Mouse (Mus musculus): ENCODE measurements around the gene Irx6.

DNA sequence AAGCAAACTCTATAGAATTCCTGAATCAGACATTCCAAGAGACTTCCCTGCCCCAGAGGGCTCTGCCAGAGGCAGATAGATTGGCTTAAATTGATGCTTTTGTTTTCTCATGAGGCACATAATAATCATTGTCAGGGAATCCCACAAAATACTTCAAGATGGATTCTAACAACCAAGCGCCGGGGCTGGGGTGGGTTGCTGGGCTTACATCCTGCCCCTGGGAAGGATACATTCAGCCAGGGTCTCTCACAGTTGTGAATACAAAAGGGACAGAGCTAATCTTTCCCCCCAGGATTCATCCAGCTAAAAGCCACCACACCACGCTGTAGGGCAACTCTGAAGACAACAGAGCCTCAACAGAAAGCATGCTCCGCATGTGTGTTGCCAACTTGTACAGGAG is 2.2 kb upstream of the Irx6 start:
- TF ChIP-seq CTCF (IDR thresholded peaks at IDR 0.05; ENCODE audit: insufficient read depth, low read depth, low read length) = no peak
- no peak for TF ChIP-seq POLR2A (IDR thresholded peaks at IDR 0.05; ENCODE audit: insufficient read depth, low read depth, low read length)

Data from olfactory bulb, adult 2 months (tissue).